Mouse (Mus musculus) megakaryocyte progenitor cell, adult 5-6 weeks (primary cell): ENCODE data around the gene Gm39566. TPM values are rescaled to one million over a fixed set of nuclear protein-coding genes. Genes with fewer than 3 reads are reported as not detected.
A peak's percentile ranks its signal among the peaks of the same experiment; 100 is the strongest.

Source experiments
- ATAC-seq: replicated peaks from 2 replicates; pipeline ENCODE4 v1.8.0; 2016; ENCODE audit warnings: mild to moderate bottlenecking, moderate TSS enrichment, inconsistent platforms; ENCODE audit not compliant: poor library complexity
- total RNA-seq, 2 experiments: library from RNA; stranded (forward) in 1 of 2; stranded (reverse) in 1 of 2; fragments of 157-497, 149-512 nt in 1 of 2; fragments of 200-1000 nt in 1 of 2; gene quantifications; 2 replicates each; pipeline versions ENCODE4 v1.2.3 to v1.2.4; 2015 to 2017

Gene Gm39566
- total RNA-seq, 2 experiments from 2014 or later, result not detected

DNA sequence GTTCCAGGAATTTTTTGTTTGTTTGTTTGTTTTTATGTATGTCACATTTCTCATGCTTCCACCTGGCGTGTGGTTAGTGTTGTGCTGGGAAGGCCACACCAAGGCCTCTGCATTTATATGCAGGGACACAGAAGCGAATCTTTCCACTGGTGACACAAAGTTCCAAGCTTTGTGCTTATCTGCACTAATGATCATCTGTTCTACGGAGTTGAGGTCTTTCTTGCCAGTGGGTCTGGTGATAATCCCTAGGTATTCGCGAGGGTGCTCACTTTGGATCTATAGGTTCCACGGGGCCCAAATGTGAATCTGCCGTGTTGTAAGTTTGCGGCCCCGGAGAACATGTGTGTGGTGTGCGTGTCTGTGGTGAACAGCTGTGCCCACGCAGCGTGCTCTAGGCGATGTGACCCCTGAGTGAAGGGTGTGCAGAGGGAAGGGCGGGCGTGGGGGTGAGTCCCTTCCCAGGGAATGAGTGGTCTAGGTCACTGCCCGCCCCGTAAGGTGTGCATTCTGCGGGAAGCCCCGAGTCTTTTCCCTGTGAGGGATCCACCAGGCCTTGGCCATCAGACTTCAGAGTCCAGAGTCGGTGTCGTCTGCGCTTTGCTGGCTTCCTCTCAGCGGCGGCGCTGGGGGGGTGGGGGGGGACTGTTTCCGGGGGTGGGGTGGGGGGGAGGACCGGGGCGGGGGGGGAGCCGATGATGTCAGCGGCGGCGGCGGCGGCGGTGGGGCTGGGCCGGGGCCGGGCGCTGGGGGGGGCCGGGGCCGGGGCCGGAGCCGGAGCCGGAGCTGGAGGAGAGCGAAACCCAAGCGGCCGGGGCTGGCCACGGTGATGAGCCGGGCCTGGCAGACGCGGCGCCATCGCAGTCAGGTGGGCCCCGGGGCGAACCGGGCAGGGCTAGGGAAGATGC is 49.6 kb downstream of the Gm39566 start, which contains the start of gene Zbtb4:
Zbtb4 (plus strand) TSS at position 692 of the 905 bp plus-strand sequence.
- 0 out of 2 replicates have a peak, but pooled peaks have one; percentile 9 for ATAC-seq

DNA sequence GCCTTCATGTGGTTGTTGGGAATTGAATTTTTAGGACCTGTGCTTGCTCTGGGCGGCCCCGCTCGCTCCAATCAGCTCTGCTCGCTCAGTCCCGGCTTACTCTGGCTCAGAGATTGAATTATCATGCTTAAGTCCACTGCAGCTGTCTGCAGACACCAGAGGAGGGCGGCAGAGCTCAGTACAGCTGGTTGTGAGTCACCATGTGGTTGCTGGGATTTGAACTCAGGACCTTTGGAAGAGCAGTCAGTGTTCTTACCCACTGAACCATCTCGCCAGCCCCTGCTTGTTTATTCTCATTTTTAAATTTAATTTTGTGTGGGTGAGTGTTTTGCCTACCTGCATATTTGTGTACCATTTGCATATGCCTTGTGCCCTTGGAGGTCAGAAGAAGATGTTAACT is 51.5 kb downstream of the Gm39566 start:
- no peak for ATAC-seq

- ATAC-seq, result no peak
Measured at GRCm38 (mm10) chr11:69761868-69762267, 53.2 kb downstream of the Gm39566 start, which contains the start of gene Slc35g3. TSS of gene Slc35g3 (minus strand) at chr11:69761968.

Other genes starting within 250 kb of the Gm39566 start
Only the 30 nearest of the 44 such genes appear.
- gene Sox15, start 160.0 kb downstream of the Gm39566 start, total RNA-seq (2015), result not detected in 2 replicates
- 0.95 TPM in 1 of 2 replicates, not detected in the other for gene Sox15, start 160.0 kb downstream of the Gm39566 start, total RNA-seq (2017)
- gene Mpdu1, start 152.7 kb downstream of the Gm39566 start, total RNA-seq (2015), result 28.6 and 37.5 TPM in 2 replicates
- 55.0 and 55.5 TPM in 2 replicates for gene Mpdu1, start 152.7 kb downstream of the Gm39566 start, total RNA-seq (2017)
- gene Cd68, start 149.1 kb downstream of the Gm39566 start, total RNA-seq (2015), result 33.1 and 39.3 TPM in 2 replicates
- 15.5 and 25.0 TPM in 2 replicates for gene Cd68, start 149.1 kb downstream of the Gm39566 start, total RNA-seq (2017)
- gene Eif4a1, start 142.9 kb downstream of the Gm39566 start, total RNA-seq (2015), result 1,029 and 1,055 TPM in 2 replicates
- gene Eif4a1, start 142.9 kb downstream of the Gm39566 start, total RNA-seq (2017), result 1,055 and 1,141 TPM in 2 replicates
- gene Senp3, start 133.2 kb downstream of the Gm39566 start, total RNA-seq (2015), result 140 and 145 TPM in 2 replicates
- 108 and 123 TPM in 2 replicates for gene Senp3, start 133.2 kb downstream of the Gm39566 start, total RNA-seq (2017)
- gene Tnfsf13, start 129.5 kb downstream of the Gm39566 start, total RNA-seq (2015), result 28.5 and 31.9 TPM in 2 replicates
- 49.4 and 53.7 TPM in 2 replicates for gene Tnfsf13, start 129.5 kb downstream of the Gm39566 start, total RNA-seq (2017)
- 0.88 and 2.0 TPM in 2 replicates for gene Tnfsf12, start 119.4 kb downstream of the Gm39566 start, total RNA-seq (2015)
- 0.75 and 1.0 TPM in 2 replicates for gene Tnfsf12, start 119.4 kb downstream of the Gm39566 start, total RNA-seq (2017)
- gene Tnfsfm13, start 119.2 kb downstream of the Gm39566 start, total RNA-seq (2015), result 7.5 and 9.4 TPM in 2 replicates
- 6.1 and 7.9 TPM in 2 replicates for gene Tnfsfm13, start 119.2 kb downstream of the Gm39566 start, total RNA-seq (2017)
- 140 and 147 TPM in 2 replicates for gene Polr2a, start 56.7 kb downstream of the Gm39566 start, total RNA-seq (2015)
- gene Polr2a, start 56.7 kb downstream of the Gm39566 start, total RNA-seq (2017), result 21.0 and 34.4 TPM in 2 replicates
- not detected in 2 replicates for gene Slc35g3, start 53.3 kb downstream of the Gm39566 start, total RNA-seq (2015)
- not detected in 2 replicates for gene Slc35g3, start 53.3 kb downstream of the Gm39566 start, total RNA-seq (2017)
- gene Zbtb4, start 49.4 kb downstream of the Gm39566 start, total RNA-seq (2015), result 1.3 and 1.5 TPM in 2 replicates
- 0.51 and 0.54 TPM in 2 replicates for gene Zbtb4, start 49.4 kb downstream of the Gm39566 start, total RNA-seq (2017)
- 0.24 and 1.6 TPM in 2 replicates for gene Chrnb1, start 19.4 kb downstream of the Gm39566 start, total RNA-seq (2015)
- 0.04 and 0.44 TPM in 2 replicates for gene Chrnb1, start 19.4 kb downstream of the Gm39566 start, total RNA-seq (2017)
- gene Fgf11, start 13.4 kb downstream of the Gm39566 start, total RNA-seq (2015), result 0.22 and 0.52 TPM in 2 replicates
- 0.21 and 0.41 TPM in 2 replicates for gene Fgf11, start 13.4 kb downstream of the Gm39566 start, total RNA-seq (2017)
- not detected in 2 replicates for gene Tmem102, start 9.7 kb downstream of the Gm39566 start, total RNA-seq (2015)
- gene Tmem102, start 9.7 kb downstream of the Gm39566 start, total RNA-seq (2017), result not detected in 2 replicates
- gene Spem2, start 3.2 kb upstream of the Gm39566 start, total RNA-seq (2015), result not detected in 2 replicates
- not detected in 2 replicates for gene Spem2, start 3.2 kb upstream of the Gm39566 start, total RNA-seq (2017)
- gene Spem1, start 6.9 kb upstream of the Gm39566 start, total RNA-seq (2015), result not detected in 2 replicates
- gene Spem1, start 6.9 kb upstream of the Gm39566 start, total RNA-seq (2017), result 0.79 TPM in 1 of 2 replicates, not detected in the other
- 8.4 and 10.8 TPM in 2 replicates for gene Nlgn2, start 22.5 kb upstream of the Gm39566 start, total RNA-seq (2015)
- 3.5 and 6.2 TPM in 2 replicates for gene Nlgn2, start 22.5 kb upstream of the Gm39566 start, total RNA-seq (2017)
- 240 and 307 TPM in 2 replicates for gene Tmem256, start 23.2 kb upstream of the Gm39566 start, total RNA-seq (2015)
- gene Tmem256, start 23.2 kb upstream of the Gm39566 start, total RNA-seq (2017), result 174 and 238 TPM in 2 replicates
- 60.6 and 62.2 TPM in 2 replicates for gene Plscr3, start 31.1 kb upstream of the Gm39566 start, total RNA-seq (2015)
- 29.1 and 32.9 TPM in 2 replicates for gene Plscr3, start 31.1 kb upstream of the Gm39566 start, total RNA-seq (2017)
- gene Tnk1, start 43.4 kb upstream of the Gm39566 start, total RNA-seq (2015), result 0.32 TPM in 1 of 2 replicates, not detected in the other
- 0.54 TPM in 1 of 2 replicates, not detected in the other for gene Tnk1, start 43.4 kb upstream of the Gm39566 start, total RNA-seq (2017)
- gene Tmem95, start 62.7 kb upstream of the Gm39566 start, total RNA-seq (2015), result not detected in 2 replicates
- not detected in 2 replicates for gene Tmem95, start 62.7 kb upstream of the Gm39566 start, total RNA-seq (2017)
- 1.1 and 2.3 TPM in 2 replicates for gene Kctd11, start 66.1 kb upstream of the Gm39566 start, total RNA-seq (2015)
- gene Kctd11, start 66.1 kb upstream of the Gm39566 start, total RNA-seq (2017), result 0.88 and 1.9 TPM in 2 replicates
- gene Acap1, start 80.2 kb upstream of the Gm39566 start, total RNA-seq (2015), result 23.6 and 24.7 TPM in 2 replicates
- 59.2 and 67.5 TPM in 2 replicates for gene Acap1, start 80.2 kb upstream of the Gm39566 start, total RNA-seq (2017)
- gene 2810408A11Rik, start 85.7 kb upstream of the Gm39566 start, total RNA-seq (2015), result 1.9 and 3.0 TPM in 2 replicates
- gene 2810408A11Rik, start 85.7 kb upstream of the Gm39566 start, total RNA-seq (2017), result 1.7 and 6.6 TPM in 2 replicates
- 9.5 and 11.0 TPM in 2 replicates for gene Neurl4, start 85.8 kb upstream of the Gm39566 start, total RNA-seq (2015)
- gene Neurl4, start 85.8 kb upstream of the Gm39566 start, total RNA-seq (2017), result 20.2 and 21.6 TPM in 2 replicates
- gene Gps2, start 98.6 kb upstream of the Gm39566 start, total RNA-seq (2015), result 106 and 114 TPM in 2 replicates
- 46.2 and 56.3 TPM in 2 replicates for gene Gps2, start 98.6 kb upstream of the Gm39566 start, total RNA-seq (2017)
- gene Eif5a, start 106.7 kb upstream of the Gm39566 start, total RNA-seq (2015), result 1,355 and 1,412 TPM in 2 replicates
- gene Eif5a, start 106.7 kb upstream of the Gm39566 start, total RNA-seq (2017), result 1,221 and 1,257 TPM in 2 replicates
- 0.32 TPM in 1 of 2 replicates, not detected in the other for gene Ybx2, start 120.5 kb upstream of the Gm39566 start, total RNA-seq (2015)
- gene Ybx2, start 120.5 kb upstream of the Gm39566 start, total RNA-seq (2017), result not detected in 2 replicates
- gene Slc2a4, start 132.9 kb upstream of the Gm39566 start, total RNA-seq (2015), result 0.22 TPM in 1 of 2 replicates, not detected in the other
- not detected in 2 replicates for gene Slc2a4, start 132.9 kb upstream of the Gm39566 start, total RNA-seq (2017)
- not detected in 2 replicates for gene Cldn7, start 149.5 kb upstream of the Gm39566 start, total RNA-seq (2015)
- gene Cldn7, start 149.5 kb upstream of the Gm39566 start, total RNA-seq (2017), result not detected in 2 replicates